Mouse (Mus musculus): ENCODE data around the gene Zmynd15. TPM values are rescaled to one million over a fixed set of nuclear protein-coding genes. Genes with fewer than 3 reads are reported as not detected.
"Not testable (repeated sequence)": the region's sequence is repeated elsewhere in the genome, so short reads cannot be mapped to it uniquely, and the experiment has no call there.

The Zmynd15 gene
- polyA plus RNA-seq (2016; fragmentation: Nextera tagmentation; extraction: Ambion mirVana), result 0.14 and 0.38 TPM in 2 replicates

DNA sequence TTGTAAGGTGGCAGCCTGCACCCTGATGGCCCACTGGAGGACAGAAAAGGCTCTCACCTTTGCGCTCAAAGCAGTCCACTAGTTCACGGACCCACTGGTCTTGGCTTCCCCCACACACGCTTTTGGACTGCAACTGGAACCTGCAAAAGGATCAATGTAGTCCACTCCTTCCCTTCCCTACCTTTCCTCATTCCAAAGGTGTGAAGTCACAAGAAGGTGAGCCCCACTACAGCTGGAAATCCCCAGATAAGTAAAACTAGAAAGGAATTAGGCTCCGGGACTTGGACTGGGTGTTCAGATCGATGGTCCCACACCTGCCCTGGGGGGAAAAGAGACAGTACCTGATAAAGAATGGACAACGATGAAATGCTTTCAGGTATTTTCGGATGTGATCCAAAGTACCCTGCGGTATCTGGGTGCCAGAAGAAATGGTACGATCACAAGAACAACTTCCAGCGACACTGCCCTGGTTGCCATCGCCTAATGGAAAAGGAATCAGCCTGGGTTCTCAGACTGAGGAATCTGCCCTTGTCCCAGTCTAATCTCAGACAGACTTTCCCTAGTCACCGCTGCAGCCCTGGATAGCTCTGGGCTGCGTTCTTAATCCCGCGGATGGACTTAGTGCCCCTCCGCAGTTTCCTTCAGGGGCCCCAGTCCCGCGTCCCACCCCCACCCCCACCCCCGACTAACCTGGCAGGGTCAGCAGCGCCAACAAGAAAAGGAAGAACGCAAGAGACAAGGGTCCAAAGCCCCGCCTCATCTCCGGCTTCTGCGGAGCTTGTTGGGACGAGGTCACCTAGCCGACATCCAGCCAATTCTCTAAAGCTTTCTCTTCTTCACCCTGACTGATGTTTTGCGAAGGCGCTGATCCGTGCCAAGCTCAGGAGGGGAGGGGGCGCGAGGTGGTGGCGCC, at the start of gene Zmynd15:
Gene Zmynd15, plus strand, starts transcription at position 746 of the 913 bp plus-strand sequence.
- H3K36me3 ChIP-seq (replicated peaks), result peaks cover 9% of the 10 kb centered on the region
- H3K4me3 ChIP-seq, result peak within 1 kb of the TSS; percentile 59
- H3K27me3 ChIP-seq (ENCODE audit: poor library complexity, severe bottlenecking), result peaks cover 60% of the 10 kb centered on the region
- no peaks in the 10 kb centered on the region for H3K9me3 ChIP-seq
- H3K27ac ChIP-seq, result 0 out of 2 replicates have a peak within 1 kb of the TSS, but pooled peaks have one; percentile 48
- peaks cover 17% of the 10 kb centered on the region for H3K4me1 ChIP-seq
- 20% methylated on average over 32 of the region's 32 CpGs for whole genome bisulfite sequencing
- no peak for DNase-seq (ENCODE audit: extremely low spot score, low spot score)

DNA sequence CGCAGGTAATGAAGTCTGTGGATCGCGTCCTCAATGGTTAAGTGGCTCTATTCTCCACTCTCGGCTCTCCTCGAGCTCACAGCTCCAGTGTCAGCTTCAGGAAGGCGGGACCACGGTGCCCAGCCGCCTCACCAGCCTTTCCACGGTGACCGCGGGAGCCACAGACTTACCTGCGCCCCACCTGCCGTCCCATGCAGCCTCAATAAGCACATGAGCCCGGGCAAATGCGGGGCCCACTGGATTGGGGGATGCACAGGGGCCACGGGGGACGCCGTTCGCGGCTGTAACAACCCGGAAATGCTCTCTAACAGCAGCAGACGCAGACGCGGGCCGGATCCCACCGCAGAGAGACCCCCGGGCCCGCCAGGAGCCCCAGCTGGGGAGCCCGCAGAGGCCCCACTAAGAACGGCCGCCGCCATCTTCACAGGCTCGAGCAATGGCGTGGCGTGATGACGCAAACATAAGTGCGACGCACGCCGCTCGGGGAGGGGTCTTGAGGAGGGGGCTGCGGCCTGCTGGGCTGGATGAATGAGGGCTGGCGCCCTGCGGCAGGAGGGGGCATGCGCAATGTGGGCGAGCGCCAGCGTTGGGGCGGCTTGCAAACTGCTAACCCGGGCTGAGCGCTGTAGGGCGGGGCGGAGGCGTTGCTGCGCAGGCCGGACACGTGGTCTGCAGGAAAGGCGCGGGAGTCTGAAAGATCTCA, 49.5 kb upstream of the Zmynd15 start, which contains the start of gene Pelp1:
Gene Pelp1, minus strand, starts transcription at position 438 of the 703 bp plus-strand sequence.
- under 1% methylated on average over 59 of the region's 59 CpGs for WGBS
- peak within 1 kb of the TSS; percentile 100 for H3K4me3 ChIP-seq
- peaks cover 30% of the 10 kb centered on the region for H3K4me1 ChIP-seq
- H3K36me3 ChIP-seq (replicated peaks), result peaks cover 28% of the 10 kb centered on the region
- peak within 1 kb of the TSS; percentile 96 for H3K27ac ChIP-seq
- no peaks in the 10 kb centered on the region for H3K27me3 ChIP-seq (ENCODE audit: poor library complexity, severe bottlenecking)
- peak; percentile 98 for DNase-seq (ENCODE audit: extremely low spot score, low spot score)
- H3K9me3 ChIP-seq, result no peaks in the 10 kb centered on the region

DNA sequence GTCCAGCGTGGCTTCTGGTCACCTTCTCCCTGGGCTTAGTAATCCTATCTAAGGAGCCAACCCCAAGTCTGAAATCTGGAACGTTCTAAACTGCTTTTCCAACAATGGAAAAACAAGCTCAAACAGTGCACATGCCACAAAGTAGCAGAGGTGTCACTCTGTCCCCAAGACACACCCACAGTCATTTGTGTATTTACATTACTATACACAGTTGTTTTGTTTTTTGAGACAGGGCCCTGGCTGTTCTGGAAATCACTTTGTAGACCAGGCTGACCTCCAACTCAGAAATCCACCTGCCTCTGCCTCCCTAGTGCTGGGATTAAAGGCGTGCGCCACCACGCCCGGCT, 49.0 kb upstream of the Zmynd15 start:
- DNase-seq (ENCODE audit: extremely low spot score, low spot score), result no peak
- no peaks in the 10 kb centered on the region for H3K9me3 ChIP-seq
- H3K27ac ChIP-seq, result peak overlapping the region; percentile 96
- peaks cover 30% of the 10 kb centered on the region for H3K4me1 ChIP-seq
- no peaks in the 10 kb centered on the region for H3K27me3 ChIP-seq (ENCODE audit: poor library complexity, severe bottlenecking)
- H3K4me3 ChIP-seq, result peak overlapping the region; percentile 100
- WGBS, result 64% methylated on average over 6 of the region's 6 CpGs
- H3K36me3 ChIP-seq (replicated peaks), result peaks cover 23% of the 10 kb centered on the region

- Histone ChIP-seq H3K27ac (no peak overlapping the region), H3K4me3 (no peak overlapping the region), H3K4me1 (peaks cover 25% of the 10 kb centered on the region), H3K27me3 (ENCODE audit: poor library complexity, severe bottlenecking) (no peaks in the 10 kb centered on the region), H3K9me3 (no peaks in the 10 kb centered on the region), H3K36me3 (replicated peaks) (peaks cover 1% of the 10 kb centered on the region)
- WGBS, result 83% methylated on average over 5 of the region's 5 CpGs
- DNase-seq (ENCODE audit: extremely low spot score, low spot score), result no peak
Observed at GRCm38 (mm10) chr11:70412591-70412990, 46.6 kb upstream of the Zmynd15 start.

GRCm38 (mm10) chr11:70413961-70414360, 45.3 kb upstream of the Zmynd15 start:
- H3K36me3 ChIP-seq (replicated peaks), result no peaks in the 10 kb centered on the region
- H3K9me3 ChIP-seq, result no peaks in the 10 kb centered on the region
- H3K4me3 ChIP-seq, result no peak overlapping the region
- DNase-seq (ENCODE audit: extremely low spot score, low spot score), result peak; percentile 78
- H3K4me1 ChIP-seq, result peaks cover 12% of the 10 kb centered on the region
- WGBS, result 15% methylated on average over 3 of the region's 3 CpGs
- no peaks in the 10 kb centered on the region for H3K27me3 ChIP-seq (ENCODE audit: poor library complexity, severe bottlenecking)
- no peak overlapping the region for H3K27ac ChIP-seq

- no peak for DNase-seq (ENCODE audit: extremely low spot score, low spot score)
- H3K27me3 ChIP-seq (ENCODE audit: poor library complexity, severe bottlenecking), result no peaks in the 10 kb centered on the region
- no peak overlapping the region for H3K4me3 ChIP-seq
- no peaks in the 10 kb centered on the region for H3K36me3 ChIP-seq (replicated peaks)
- H3K4me1 ChIP-seq, result no peaks in the 10 kb centered on the region
- no peak overlapping the region for H3K27ac ChIP-seq
- H3K9me3 ChIP-seq, result no peaks in the 10 kb centered on the region
- 65% methylated on average over 4 of the region's 4 CpGs for WGBS
Observed at GRCm38 (mm10) chr11:70418199-70418598, 41.0 kb upstream of the Zmynd15 start.

- Histone ChIP-seq H3K27ac (no peak overlapping the region), H3K4me1 (no peaks in the 10 kb centered on the region), H3K4me3 (no peak overlapping the region), H3K27me3 (ENCODE audit: poor library complexity, severe bottlenecking) (no peaks in the 10 kb centered on the region), H3K36me3 (replicated peaks) (no peaks in the 10 kb centered on the region), H3K9me3 (no peaks in the 10 kb centered on the region)
- no peak for DNase-seq (ENCODE audit: extremely low spot score, low spot score)
- WGBS, result 81% methylated on average over 5 of the region's 5 CpGs
Observed at GRCm38 (mm10) chr11:70419486-70419885, 39.7 kb upstream of the Zmynd15 start.

DNA sequence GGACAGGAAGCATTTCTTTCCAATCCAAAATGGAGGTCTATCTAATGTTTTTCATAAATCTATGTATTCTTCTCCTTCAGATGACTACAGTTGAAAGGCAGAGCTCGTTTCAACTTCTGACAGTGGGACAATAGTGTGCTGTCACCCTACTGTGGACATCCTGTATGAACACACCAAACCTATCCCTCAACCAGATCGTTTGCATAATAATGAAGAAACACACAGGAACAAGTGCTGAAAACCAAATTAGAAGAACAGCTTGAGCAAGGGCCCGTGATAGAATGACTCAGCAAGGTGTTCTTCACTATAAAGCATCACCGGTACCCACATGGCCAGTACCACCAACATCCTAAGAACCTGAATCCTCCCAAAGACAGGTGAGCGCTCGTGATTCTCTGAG, 32.6 kb upstream of the Zmynd15 start:
- H3K4me3 ChIP-seq; H3K9me3 ChIP-seq; H3K36me3 ChIP-seq (replicated peaks); DNase-seq (ENCODE audit: extremely low spot score, low spot score); H3K27ac ChIP-seq; H3K27me3 ChIP-seq (ENCODE audit: poor library complexity, severe bottlenecking): not testable (repeated sequence)
- peaks cover 11% of the 10 kb centered on the region for H3K4me1 ChIP-seq
- WGBS, result 81% methylated on average over 6 of the region's 6 CpGs

DNA sequence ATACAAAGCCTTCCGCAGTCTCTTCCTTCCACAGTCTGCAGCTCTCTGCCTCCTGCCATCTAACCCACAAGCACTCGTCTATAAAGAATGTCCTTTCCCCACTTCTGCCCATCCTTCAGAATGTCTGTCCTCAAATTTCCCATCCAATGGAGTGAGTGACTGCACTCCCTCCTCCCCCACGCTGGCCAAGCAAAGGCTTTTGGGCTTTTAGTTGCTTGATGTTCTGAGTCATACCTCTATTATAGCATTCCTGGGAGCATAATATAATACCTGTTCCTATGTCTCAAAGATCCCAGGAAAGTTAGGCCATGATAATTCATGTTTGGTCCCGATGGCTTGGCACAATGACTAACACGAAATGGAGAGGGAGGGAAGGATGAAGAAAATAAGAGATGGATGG, 27.7 kb upstream of the Zmynd15 start:
- Histone ChIP-seq H3K27me3 (ENCODE audit: poor library complexity, severe bottlenecking) (no peaks in the 10 kb centered on the region), H3K9me3 (no peaks in the 10 kb centered on the region), H3K36me3 (replicated peaks) (peaks cover 13% of the 10 kb centered on the region), H3K4me1 (peaks cover 47% of the 10 kb centered on the region), H3K4me3 (peak overlapping the region; percentile 77), H3K27ac (peak overlapping the region; percentile 92)
- DNase-seq (ENCODE audit: extremely low spot score, low spot score), result no peak
- WGBS, result 30% methylated on average over 5 of the region's 5 CpGs

- peaks cover 20% of the 10 kb centered on the region for H3K36me3 ChIP-seq (replicated peaks)
- peak; percentile 98 for DNase-seq (ENCODE audit: extremely low spot score, low spot score)
- H3K4me1 ChIP-seq, result peaks cover 47% of the 10 kb centered on the region
- H3K4me3 ChIP-seq, result peak within 1 kb of the TSS; percentile 77
- H3K9me3 ChIP-seq, result no peaks in the 10 kb centered on the region
- peak within 1 kb of the TSS; percentile 92 for H3K27ac ChIP-seq
- H3K27me3 ChIP-seq (ENCODE audit: poor library complexity, severe bottlenecking), result no peaks in the 10 kb centered on the region
- under 1% methylated on average over 75 of the region's 75 CpGs for WGBS
Observed at GRCm38 (mm10) chr11:70432048-70432894, 27.0 kb upstream of the Zmynd15 start, which contains the start of gene Arrb2. TSS of gene Arrb2 (plus strand) at chr11:70432635.

DNA sequence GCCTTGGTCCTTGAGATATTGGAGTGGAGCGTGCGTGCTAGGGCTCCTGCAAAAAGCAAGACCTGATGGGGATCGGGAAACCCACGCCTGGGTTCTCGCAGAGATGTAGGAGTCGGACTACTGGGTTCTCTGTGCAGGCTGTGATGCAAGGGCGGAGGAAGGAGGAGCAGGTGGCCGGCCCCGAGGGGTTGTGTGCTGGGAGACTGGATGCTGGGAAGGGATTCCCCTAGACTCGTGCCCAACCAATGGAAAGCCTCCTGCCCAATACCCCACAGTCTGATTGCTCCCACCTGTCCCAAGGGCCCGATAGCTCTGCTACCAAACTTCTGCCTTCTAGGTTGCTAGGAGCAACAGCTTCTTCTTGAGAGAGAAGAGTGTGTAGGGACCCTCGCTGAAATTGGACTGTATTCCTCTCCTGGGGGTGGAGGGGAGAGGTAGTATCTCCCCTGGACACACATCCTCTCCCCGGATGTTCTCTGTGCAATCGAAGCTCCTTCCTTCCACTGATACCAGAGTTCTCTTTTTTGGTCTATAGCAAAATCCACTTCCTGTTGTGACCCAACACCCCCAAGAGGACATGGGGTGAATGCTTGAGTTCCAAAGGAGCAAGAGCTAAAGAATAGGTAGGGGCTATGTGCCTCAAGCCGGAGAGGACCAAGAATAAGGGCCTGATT, 26.2 kb upstream of the Zmynd15 start:
- Histone ChIP-seq H3K9me3 (no peaks in the 10 kb centered on the region), H3K27ac (peak overlapping the region; percentile 92), H3K4me3 (peak overlapping the region; percentile 77), H3K4me1 (peaks cover 47% of the 10 kb centered on the region), H3K27me3 (ENCODE audit: poor library complexity, severe bottlenecking) (no peaks in the 10 kb centered on the region), H3K36me3 (replicated peaks) (peaks cover 27% of the 10 kb centered on the region)
- no peak for DNase-seq (ENCODE audit: extremely low spot score, low spot score)
- WGBS, result 9% methylated on average over 15 of the region's 15 CpGs

GRCm38 (mm10) chr11:70433569-70433943, 25.7 kb upstream of the Zmynd15 start:
- 69% methylated on average over 1 of the region's 1 CpGs for WGBS

More at GRCm38 (mm10) chr11:70433569-70433943, 25.7 kb upstream of the Zmynd15 start:
- Histone ChIP-seq H3K4me1 (peaks cover 47% of the 10 kb centered on the region), H3K27me3 (ENCODE audit: poor library complexity, severe bottlenecking) (no peaks in the 10 kb centered on the region), H3K4me3 (peak overlapping the region; percentile 77), H3K27ac (peak overlapping the region; percentile 92), H3K9me3 (no peaks in the 10 kb centered on the region), H3K36me3 (replicated peaks) (peaks cover 32% of the 10 kb centered on the region)
- no peak for DNase-seq (ENCODE audit: extremely low spot score, low spot score)

Measured in forebrain, embryonic 10.5 days (tissue).